Mouse (Mus musculus): ENCODE results near the gene Arsg.
"Not testable (repeated sequence)": the region's sequence is repeated elsewhere in the genome, so short reads cannot be mapped to it uniquely, and the experiment has no call there.

Arsg gene

DNA sequence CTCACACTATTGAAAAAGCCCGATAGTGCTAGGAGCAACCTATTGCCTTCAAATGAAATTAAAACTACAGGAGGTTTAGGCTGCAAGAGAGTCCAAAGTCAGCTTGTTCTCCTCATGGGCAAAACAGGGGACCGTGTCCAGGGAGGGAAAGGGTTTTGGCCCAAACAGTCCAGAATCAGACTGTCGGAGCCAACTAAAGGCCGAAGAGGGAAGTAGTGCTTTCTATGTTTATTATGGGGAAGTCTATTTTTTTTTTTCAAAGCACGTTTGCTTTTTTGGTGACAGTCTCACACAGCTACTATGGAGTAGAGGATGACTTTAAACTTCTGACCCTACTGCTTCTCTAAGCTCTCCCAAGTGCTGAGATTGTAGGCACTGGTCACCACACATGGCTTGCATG is 5.0 kb upstream of the Arsg start:
- DNase-seq (ENCODE audit: inconsistent age in 2 of 2, low spot score in 1 of 2) = no peak

DNA sequence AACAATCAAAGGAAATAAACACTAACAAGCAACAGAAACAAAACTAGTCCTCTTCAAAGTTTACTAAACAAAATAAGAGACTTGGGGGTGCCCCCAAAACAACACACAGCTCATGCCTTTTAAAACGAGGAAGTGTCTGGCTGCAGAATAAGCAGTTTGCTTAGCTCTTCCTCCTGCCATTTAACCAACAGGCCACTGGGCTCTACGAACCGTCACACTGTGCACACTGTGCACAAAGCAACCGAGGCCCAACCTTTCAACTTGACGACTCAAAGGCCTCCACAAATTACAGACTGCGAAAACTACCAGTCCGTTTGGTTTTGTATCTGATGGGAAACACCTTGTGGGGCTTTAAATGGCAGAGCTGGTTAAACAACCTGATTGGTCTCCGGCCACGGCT is 3.0 kb upstream of the Arsg start:
- no peak for DNase-seq (ENCODE audit: inconsistent age in 2 of 2, low spot score in 1 of 2)

DNA sequence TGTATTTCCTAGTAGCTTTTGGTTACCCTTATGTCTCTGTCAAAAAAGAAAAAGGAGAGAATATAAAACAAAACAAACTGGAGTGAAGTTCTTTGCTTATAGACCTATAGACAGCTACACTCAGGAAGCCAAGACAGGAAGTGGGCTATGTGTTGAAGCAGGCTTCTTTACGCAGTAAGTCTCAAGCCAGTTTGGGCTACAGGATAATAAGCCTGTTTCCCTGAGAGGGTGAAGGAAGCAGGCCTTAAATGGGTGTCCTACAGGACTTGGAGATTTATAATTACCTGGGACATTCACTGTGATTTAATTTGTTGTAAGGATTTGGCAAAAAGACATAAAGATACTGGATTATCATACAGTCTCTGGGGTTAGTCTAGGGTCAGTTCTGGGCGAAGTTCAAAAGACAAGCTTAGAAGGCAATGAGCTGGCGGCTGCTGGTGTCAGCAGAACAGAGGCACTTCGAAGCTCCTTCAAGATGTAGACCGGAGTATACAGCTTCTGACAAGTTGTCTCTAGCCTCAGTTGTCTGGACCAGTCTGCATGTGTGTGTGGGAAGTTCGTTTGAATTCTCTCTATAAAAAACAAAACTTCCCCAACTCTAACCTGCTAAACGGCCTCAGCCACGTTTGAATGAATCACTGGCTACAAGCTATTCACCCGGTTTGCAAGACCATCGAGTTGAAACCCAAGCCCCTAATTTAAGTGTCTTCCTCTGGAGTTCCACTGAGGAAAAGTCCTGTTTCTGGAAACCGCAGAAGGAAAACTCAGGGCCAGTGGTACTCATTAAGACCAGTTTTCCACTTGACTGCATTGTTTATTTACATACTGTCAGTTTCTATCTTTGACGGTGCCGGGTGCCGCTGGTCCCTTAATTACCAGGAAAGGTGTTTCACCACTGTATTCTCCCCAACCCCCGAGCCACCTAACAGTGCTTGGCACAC is 2.0 kb upstream of the Arsg start:
- DNase-seq (ENCODE audit: inconsistent age in 2 of 2, low spot score in 1 of 2) = no peak

DNA sequence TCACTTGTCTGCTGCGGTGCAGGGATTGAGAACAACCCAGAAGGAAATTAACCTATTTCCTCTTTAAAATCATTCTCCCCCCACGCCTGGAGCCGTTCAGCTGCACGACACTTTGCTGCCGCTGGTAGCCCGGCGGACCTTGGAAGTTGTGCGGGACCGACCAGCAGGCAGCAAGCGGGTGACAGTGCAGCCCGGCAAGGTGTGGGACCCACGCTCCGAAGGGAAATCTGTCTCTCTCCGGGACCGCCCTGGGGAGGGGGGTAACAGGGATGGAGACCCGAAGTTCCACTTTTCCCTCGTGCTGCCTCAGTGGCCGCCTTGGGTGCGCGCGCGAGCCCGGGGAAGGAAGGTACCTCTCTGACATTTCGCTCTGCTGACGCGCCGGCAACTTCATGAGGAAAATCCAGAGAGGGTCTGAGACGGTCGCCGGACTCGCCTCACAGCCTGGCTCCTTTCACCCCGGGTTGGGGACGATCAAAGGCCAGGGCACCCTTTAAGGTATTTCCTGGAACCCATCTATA is 943 bp upstream of the Arsg start:
- peak; percentile 22 to 63 for DNase-seq (ENCODE audit: inconsistent age in 2 of 2, low spot score in 1 of 2)

DNA sequence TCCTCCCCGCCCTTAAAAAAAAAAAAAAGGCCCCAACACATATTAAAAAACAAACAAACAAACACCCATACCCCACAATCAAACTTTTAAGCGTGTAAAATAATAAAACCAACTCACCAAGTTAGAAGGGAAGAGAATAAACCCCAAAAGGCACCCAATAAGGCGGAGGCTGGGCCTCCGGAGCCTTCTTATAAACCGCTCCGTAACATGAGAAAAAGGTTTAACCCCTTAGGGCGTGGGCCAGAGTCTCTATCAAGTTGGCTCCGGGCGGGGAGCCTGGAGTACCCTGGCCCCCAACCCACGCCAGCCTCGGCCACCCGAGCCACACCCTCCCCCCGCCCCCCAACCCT is 378 bp upstream of the Arsg start:
- DNase-seq (ENCODE audit: inconsistent age in 2 of 2, low spot score in 1 of 2) = no peak

DNA sequence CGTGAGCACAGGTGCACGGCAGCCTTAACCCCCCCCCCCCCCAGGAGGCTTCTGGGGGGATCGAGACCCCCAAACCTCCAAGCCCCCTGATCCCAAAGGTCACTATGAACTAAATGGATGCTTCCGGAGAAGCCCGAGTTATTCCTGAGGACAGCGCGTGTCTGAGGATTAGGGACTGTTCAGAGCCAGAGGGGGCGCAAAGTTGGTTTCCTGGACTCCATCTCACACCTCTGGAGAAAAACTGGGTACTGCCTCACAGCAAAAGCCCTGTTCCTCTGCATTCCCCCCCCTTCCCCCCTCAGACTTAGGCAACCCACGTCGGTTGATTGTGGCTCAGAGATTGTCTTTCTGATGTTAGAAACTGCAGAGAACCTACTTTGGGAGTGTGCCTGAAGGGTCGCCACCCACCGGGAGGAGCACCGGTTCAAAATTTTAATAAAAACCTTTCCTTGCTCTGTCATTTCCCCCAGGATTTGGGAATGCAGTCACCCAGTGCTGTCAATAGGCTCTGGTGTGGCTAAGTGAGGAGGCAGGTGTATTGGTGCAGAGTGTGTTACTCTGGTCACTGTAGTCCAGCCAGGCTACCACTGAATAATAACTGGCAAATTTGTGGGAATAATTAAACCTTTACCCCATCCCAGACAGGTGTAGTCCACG is 1.0 kb downstream of the Arsg start:
- no peak for DNase-seq (ENCODE audit: inconsistent age in 2 of 2, low spot score in 1 of 2)

DNA sequence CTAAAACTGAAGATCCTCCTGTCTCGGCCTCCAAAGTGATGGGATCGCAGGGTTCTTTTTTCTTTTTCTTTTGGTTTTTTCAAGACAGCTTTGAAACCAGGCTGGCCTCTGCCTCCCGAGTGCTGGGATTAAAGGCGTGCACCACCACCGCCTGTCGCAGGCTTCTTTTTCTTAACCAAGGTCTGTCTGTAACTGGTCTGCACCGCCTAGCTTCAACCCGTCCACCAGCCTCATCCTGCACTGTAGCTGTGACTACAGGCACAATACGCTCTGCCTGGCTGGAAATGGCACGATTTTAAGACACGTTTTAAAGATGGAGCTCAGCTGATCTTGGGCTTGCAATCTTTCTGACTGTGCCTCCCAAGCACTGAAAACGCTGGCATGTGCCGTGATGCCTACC is 1.7 kb downstream of the Arsg start:
- DNase-seq (ENCODE audit: inconsistent age in 2 of 2, low spot score in 1 of 2) = no peak

DNA sequence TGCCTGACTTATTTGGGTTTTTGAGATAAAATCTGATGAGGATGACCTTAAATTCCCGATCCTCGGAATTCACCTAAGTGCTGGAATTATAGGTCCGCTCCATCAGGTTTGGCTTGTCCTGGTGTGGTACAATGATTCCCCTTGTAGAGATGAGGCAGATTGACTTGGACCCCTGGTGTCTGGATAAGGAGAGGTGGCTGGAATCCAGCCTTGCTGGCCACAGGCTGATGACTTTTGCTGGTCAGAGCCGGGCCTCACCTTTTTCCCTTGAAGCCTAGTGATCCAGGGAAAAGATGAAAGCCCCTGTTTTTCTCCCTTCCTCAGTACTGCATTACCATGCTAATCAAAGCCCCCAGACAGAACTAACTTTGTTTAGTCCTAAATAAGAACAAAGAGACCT is 2.5 kb downstream of the Arsg start:
- DNase-seq (ENCODE audit: inconsistent age in 2 of 2, low spot score in 1 of 2) = no peak

DNA sequence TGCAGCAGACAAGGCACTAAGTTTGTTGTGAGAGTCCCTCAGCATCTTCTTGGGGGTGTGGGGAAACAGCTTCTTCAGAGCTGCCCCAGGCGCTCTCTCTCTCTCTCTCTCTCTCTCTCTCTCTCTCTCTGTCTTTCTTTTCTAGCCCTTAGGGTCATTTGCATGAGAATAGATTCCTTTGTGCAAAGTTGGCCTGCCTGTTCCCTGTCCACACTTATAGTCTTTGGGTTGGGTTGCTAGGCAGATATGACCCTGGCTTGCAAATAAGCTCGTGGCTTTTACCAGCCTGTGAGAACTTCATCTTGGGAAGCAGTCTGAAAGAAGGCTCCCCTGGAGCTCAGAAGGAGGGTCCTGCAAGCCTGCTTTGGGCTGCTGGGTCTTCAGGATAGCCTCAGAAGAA is 3.1 kb downstream of the Arsg start:
- DNase-seq (ENCODE audit: inconsistent age in 2 of 2, low spot score in 1 of 2) = no peak

DNA sequence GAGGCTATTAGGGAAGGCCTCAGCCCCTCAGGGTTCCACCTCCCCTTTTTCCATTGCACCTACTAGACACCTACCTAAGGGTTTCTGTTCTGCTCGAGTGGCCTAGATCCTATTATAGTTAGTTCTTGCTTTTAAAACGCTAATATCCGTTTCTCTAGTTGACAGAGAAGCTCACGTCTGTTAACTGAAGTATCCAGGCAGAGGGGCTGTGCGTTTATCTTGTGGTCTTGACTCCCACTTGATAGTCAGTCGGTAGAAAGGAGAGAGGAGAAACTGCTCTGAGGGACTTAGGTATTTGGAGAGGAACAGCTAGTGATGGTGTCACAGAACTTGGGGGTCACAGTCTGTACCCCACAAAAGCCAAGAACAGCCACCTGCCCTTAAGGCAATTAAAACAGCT is 3.5 kb downstream of the Arsg start:
- DNase-seq (ENCODE audit: inconsistent age in 2 of 2, low spot score in 1 of 2) = no peak

DNA sequence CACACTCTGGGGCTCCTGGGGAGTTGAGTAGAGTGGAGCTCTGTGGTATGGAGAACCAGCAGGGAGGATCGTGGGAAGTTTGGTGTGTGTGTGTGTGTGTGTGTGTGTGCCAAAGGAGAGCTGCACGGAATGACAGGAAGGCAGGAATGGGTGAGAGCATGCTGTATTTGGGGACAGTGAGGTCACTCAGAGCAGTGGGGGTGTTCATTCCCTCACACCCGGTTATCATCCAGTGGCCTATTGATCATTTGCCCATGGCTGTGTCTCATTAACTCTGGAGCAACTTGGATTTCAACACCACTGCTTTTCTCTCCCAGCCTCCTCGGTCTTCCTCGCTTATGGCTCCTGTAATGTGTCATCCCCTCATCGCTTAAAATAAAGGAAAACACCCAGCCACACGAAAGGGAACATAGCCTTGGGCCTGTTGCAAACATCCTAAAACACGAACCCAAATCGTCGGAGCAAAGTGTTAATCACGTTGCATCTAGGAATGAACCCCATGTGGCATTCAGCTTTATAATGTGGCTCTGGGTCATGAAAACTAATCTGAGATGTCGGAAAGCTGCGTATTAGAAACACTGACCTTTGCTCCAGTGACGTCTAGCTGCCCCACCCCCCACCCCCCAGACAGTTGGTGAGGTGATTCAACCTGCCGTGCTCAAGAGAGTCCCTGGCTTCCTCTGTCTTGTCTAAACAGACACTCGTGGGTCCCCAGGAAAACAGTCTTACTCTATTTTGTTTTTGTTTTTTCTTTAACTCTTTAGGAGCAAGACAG is 4.6 kb downstream of the Arsg start:
- no peak for DNase-seq (ENCODE audit: inconsistent age in 2 of 2, low spot score in 1 of 2)

DNA sequence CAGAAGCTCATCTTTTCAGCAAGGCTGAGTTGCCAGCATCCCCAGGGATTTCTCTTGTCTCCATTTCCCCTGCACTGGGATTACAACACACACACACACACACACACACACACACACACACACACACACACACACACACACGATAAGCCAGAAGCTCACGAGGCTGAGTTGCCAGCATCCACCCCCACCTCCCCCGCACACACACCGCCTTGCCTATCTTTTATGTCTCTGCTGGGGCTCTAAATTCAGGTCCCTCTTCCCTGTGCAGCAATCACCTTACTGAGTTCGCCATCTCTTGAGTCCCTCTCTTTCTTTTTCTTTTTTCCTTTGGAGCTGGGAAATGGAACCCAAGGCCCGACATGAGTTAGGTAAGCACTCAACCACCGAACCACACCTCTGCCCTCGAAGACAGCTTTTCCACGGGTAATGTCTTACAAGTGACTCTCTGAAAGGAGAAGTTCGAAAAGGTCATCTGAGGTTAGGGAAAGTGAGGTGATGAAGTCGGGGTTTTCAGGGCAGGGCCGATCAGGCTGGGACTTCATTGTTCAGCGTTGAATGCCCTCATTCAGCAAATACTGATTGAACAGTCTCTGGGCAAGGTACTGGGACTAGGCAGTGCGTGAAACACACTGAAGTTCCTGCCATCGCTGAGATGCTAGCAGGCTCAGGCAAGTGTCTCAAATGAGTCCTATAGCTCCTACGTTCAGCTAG is 6.6 kb downstream of the Arsg start:
- no peak for DNase-seq (ENCODE audit: inconsistent age in 2 of 2, low spot score in 1 of 2)

DNA sequence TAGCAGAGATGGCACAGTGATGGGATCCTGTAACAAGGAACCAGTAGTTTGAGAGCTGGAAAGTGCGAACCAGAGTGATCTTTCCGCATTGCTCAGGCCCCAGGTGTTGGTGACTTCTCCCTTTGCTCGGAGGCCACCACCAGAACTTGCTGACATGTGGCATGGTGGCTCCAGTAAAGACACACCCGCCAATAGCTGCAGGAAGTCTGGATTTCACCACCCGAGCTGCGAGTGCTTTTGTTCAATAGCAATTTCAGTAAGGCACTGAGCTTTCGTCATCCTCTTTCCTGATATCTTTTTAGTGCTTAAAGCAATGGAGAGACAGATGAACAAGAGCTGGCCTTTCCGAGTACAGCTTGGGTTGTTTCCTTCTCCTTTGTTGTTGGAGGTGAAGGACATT is 7.3 kb downstream of the Arsg start:
- no peak for DNase-seq (ENCODE audit: inconsistent age in 2 of 2, low spot score in 1 of 2)

DNA sequence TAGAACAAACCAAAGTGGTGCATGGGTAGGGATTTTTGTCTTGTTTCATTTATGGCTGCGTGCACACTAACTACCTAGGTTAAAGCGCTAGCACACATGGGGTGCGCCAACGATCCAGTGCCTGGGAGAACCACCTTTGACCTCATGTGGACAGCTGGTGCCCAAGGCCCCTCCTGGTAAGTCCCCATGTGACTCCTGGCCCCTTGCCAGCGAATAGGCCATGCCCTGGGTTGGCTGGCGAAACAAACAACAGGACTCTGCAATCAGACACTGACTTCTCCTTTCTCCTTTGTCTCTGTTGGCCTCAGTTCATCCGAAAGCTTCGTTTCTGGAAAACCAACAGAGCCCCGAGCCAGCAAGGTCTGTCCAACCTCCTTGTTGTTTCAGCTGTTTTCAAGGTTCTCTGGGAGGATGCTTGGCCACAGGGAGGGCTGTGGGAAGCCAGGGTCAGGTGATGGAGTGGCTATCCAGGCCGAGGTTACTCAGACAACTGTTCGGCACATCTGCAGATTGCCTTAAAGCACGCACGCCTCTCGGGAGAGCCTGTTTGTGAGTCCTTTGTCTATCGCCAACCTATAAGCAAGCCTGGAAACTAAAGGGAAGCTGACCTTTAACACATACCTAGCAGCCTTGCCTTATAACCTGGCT is 12.3 kb downstream of the Arsg start:
- peak in 1 of 2 experiments; percentile 45 for DNase-seq (ENCODE audit: inconsistent age in 2 of 2, low spot score in 1 of 2)

DNA sequence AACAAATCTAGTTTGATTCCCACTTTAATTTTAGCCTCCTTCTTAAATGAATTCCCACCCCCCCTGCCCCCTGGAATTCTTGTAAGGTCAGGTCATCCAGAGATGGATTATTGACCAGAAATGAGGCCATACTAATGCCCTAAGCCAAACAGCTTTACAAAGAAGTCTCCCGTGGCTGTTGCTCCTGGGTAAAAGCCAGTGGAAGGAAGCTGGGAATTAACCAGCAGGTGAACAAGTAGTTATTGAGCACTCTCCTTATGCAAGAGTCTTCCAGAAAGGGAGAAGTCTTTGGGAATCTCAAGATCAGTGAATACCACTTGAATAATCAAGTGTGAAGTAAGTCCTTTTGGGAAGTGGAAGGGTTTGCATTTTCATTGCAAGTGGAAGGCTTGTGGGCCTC is 13.9 kb downstream of the Arsg start:
- DNase-seq (ENCODE audit: inconsistent age in 2 of 2, low spot score in 1 of 2) = no peak

DNA sequence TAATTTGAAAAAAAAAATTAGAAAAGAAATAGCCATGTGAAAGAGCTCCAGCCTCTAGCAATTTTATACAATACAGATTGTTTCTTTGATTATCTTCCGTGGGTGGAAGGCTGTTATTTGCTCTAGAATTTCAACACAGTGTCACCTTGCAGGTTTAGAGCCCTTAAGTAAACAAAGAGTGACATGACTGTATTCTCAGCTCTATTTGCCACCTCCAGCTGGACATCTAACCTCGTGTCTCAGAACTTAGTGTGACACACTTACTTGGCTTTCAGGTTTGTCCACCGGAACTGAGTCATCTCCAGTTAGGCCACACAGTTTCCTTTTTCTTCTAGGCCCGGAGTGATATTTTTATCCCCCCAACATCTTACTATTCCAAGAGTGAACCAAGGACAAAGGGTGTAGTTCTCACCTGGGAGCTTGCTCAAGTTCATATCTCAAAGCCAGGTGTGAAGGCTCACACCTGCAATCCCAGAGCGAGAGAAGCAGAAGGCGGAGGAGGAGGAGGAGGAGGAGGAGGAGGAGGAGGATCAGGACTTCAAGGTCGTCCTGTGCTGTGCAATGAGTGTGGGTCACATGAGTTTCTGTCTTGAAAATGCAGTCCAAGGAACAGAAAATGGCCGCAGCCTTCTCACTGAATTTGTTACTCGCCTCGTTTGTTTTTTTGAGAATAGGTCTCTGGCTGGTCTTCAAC is 15.0 kb downstream of the Arsg start:
- DNase-seq (ENCODE audit: inconsistent age in 2 of 2, low spot score in 1 of 2) = no peak

DNA sequence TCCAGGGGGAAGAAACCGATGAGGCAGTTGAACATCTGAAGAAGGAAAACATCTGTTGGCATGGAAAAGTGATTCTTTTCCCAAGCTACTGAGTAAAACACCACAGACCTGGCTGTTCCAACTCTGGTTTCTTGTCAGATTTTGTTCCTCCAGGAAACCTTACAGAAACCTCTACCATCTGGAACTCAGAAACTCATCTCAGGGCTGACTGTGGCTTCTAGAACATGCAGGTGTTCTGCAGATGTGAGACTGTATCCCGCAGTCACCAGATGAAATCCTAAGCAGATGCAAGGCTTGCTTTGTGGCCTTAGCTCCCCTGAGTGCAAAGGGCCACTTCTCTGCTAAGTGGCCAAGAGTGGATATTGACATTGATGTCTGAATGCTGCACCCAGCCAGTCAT is 16.6 kb downstream of the Arsg start:
- DNase-seq (ENCODE audit: inconsistent age in 2 of 2, low spot score in 1 of 2) = no peak

DNA sequence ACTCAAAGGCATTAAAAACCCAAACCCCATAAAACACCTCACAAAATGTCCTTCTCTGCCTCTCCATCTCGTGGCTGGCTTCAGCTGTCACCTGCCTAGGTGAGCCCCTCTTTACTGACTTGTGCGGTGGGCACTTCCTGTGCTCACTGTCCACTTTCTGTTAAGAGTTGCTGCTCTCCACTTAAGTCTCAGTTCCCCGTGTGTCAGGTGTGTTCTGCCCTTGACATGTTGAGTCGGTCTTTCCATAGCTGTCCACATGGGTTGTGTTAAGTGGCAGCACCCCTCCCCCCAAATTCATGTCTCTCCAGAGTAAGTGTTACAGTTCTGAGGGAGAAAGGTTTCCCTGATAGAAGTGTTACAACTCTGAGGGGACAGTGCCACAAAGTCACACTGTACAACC is 18.7 kb downstream of the Arsg start:
- DNase-seq (ENCODE audit: inconsistent age in 2 of 2, low spot score in 1 of 2) = no peak

DNA sequence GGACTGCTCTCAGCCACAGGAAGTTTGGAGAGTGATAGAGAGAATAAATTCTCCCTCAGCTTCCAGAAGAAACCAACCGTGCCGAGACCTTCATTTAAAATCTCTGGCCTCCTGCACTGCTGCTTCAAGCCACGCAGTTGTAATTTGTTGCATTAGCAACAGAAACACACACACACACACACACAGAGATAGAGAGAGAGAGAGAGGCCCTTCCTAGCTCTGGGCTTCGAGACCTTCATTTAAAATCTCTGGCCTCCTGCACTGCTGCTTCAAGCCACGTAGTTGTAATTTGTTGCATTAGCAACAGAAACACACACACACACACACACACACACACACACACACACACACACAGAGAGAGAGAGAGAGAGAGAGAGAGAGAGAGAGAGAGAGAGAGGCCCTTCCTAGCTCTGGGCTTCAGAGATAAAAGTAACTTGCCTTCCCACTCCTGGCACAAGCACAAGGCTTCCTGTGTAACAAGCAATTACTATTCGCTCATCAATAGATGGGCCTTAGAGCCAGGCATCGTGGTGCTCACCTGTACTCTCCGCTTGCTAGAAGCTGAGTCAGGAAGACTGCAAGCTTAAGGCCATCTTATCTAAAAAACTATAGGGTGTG is 19.8 kb downstream of the Arsg start:
- not testable (repeated sequence) for DNase-seq (ENCODE audit: inconsistent age in 2 of 2, low spot score in 1 of 2)
